Mouse (Mus musculus) c-Kit-positive CD71-positive TER-119-negative erythroid progenitor cells, embryonic 14.5 days (primary cell): ENCODE measurements around the gene P4ha2.

Source experiments
- DNase-seq: peaks from one replicate; pipeline ENCODE4 v3.0.0-alpha.2; 2013; ENCODE audit warnings: low read depth

Gene P4ha2

GRCm38 (mm10) chr11:54068520-54069371 is 31.1 kb upstream of the P4ha2 start, which contains the start of gene Pdlim4:
Gene Pdlim4, minus strand, starts transcription at chr11:54069014.
- no peak for DNase-seq

- DNase-seq: no peak
Observed at GRCm38 (mm10) chr11:54071726-54072445, 28.0 kb upstream of the P4ha2 start.

GRCm38 (mm10) chr11:54073291-54073690 is 26.6 kb upstream of the P4ha2 start:
- no peak for DNase-seq

- no peak for DNase-seq
Observed at GRCm38 (mm10) chr11:54075353-54075752, 24.5 kb upstream of the P4ha2 start.

- no peak for DNase-seq
Observed at GRCm38 (mm10) chr11:54076101-54076500, 23.8 kb upstream of the P4ha2 start.

- no peak for DNase-seq
Observed at GRCm38 (mm10) chr11:54080435-54080834, 19.5 kb upstream of the P4ha2 start.

- no peak for DNase-seq
Observed at GRCm38 (mm10) chr11:54082725-54083124, 17.2 kb upstream of the P4ha2 start.

GRCm38 (mm10) chr11:54084976-54085375 is 14.9 kb upstream of the P4ha2 start:
- no peak for DNase-seq

GRCm38 (mm10) chr11:54085816-54086215 is 14.1 kb upstream of the P4ha2 start:
- DNase-seq: no peak

GRCm38 (mm10) chr11:54088253-54088946 is 11.5 kb upstream of the P4ha2 start:
- DNase-seq: no peak

GRCm38 (mm10) chr11:54088947-54089317 is 11.0 kb upstream of the P4ha2 start:
- peak; percentile 53 for DNase-seq

- no peak for DNase-seq
Observed at GRCm38 (mm10) chr11:54090091-54090879, 9.6 kb upstream of the P4ha2 start.

- DNase-seq: no peak
Observed at GRCm38 (mm10) chr11:54091726-54092125, 8.2 kb upstream of the P4ha2 start.

GRCm38 (mm10) chr11:54092188-54092587 is 7.7 kb upstream of the P4ha2 start:
- no peak for DNase-seq

- no peak for DNase-seq
Observed at GRCm38 (mm10) chr11:54093000-54093399, 6.9 kb upstream of the P4ha2 start.

- no peak for DNase-seq
Observed at GRCm38 (mm10) chr11:54100692-54101591, 1.0 kb downstream of the P4ha2 start.

- no peak for DNase-seq
Observed at GRCm38 (mm10) chr11:54101701-54102100, 1.8 kb downstream of the P4ha2 start.

GRCm38 (mm10) chr11:54102706-54103449 is 3.0 kb downstream of the P4ha2 start:
- DNase-seq: no peak

GRCm38 (mm10) chr11:54105011-54105410 is 5.1 kb downstream of the P4ha2 start:
- DNase-seq: no peak

GRCm38 (mm10) chr11:54106676-54107075 is 6.8 kb downstream of the P4ha2 start:
- DNase-seq: no peak
